Mouse (Mus musculus) T-helper 2 cell (primary cell): ENCODE results near the gene Sdccag8.

ENCODE experiments used
- in situ Hi-C: fragments of 300-600 bp; cut with MboI, MseI; formaldehyde crosslinking; loops from one replicate; pipeline ENCODE4 v1.15.1; 2025; ENCODE audit warnings: high pct_unique_total_duplicates

Gene Sdccag8

GRCm38 (mm10) chr1:176981511-176981910 is 167.1 kb downstream of the Sdccag8 start:
- in situ Hi-C loops: no loop called here

GRCm38 (mm10) chr1:176982671-176983070 is 168.2 kb downstream of the Sdccag8 start:
- in situ Hi-C loops: no loop called here

GRCm38 (mm10) chr1:176985691-176986090 is 171.2 kb downstream of the Sdccag8 start:
- in situ Hi-C loops: no loop called here

GRCm38 (mm10) chr1:176986275-176986674 is 171.8 kb downstream of the Sdccag8 start:
- in situ Hi-C loops: no loop called here

- in situ Hi-C loops: no loop called here
These were observed 172.7 kb downstream of the Sdccag8 start for GRCm38 (mm10) chr1:176986990-176987740.

- in situ Hi-C loops: no loop called here
These were observed 177.0 kb downstream of the Sdccag8 start for GRCm38 (mm10) chr1:176991473-176991872.

GRCm38 (mm10) chr1:176992517-176992916 is 178.1 kb downstream of the Sdccag8 start:
- in situ Hi-C loops: no loop called here

- in situ Hi-C loops: no loop called here
These were observed 178.9 kb downstream of the Sdccag8 start for GRCm38 (mm10) chr1:176993141-176994010.

GRCm38 (mm10) chr1:176994087-176994486 is 179.6 kb downstream of the Sdccag8 start:
- in situ Hi-C loops: no loop called here

GRCm38 (mm10) chr1:176994707-176995418 is 180.4 kb downstream of the Sdccag8 start:
- in situ Hi-C loops: no loop called here

- in situ Hi-C loops: no loop called here
These were observed 180.9 kb downstream of the Sdccag8 start for GRCm38 (mm10) chr1:176995419-176995775.

- in situ Hi-C loops: no loop called here
These were observed 181.7 kb downstream of the Sdccag8 start for GRCm38 (mm10) chr1:176996166-176996565.

GRCm38 (mm10) chr1:176996630-176997201 is 182.3 kb downstream of the Sdccag8 start:
- in situ Hi-C loops: no loop called here

- in situ Hi-C loops: no loop called here
These were observed 182.8 kb downstream of the Sdccag8 start for GRCm38 (mm10) chr1:176997254-176997653.

- in situ Hi-C loops: no loop called here
These were observed 183.5 kb downstream of the Sdccag8 start for GRCm38 (mm10) chr1:176997711-176998689.

- in situ Hi-C loops: no loop called here
These were observed 184.6 kb downstream of the Sdccag8 start for GRCm38 (mm10) chr1:176999011-176999410.

GRCm38 (mm10) chr1:177002951-177003350 is 188.5 kb downstream of the Sdccag8 start:
- in situ Hi-C loops: no loop called here

GRCm38 (mm10) chr1:177004041-177004741 is 189.7 kb downstream of the Sdccag8 start:
- in situ Hi-C loops: no loop called here

- in situ Hi-C loops: no loop called here
These were observed 192.9 kb downstream of the Sdccag8 start for GRCm38 (mm10) chr1:177007405-177007804.

- in situ Hi-C loops: no loop called here
These were observed 194.3 kb downstream of the Sdccag8 start for GRCm38 (mm10) chr1:177008777-177009176.
